Mouse (Mus musculus): ENCODE measurements around the gene Mcpt8. TPM values are rescaled to one million over a fixed set of nuclear protein-coding genes. Genes with fewer than 3 reads are reported as not detected.
"Not testable (repeated sequence)": the region's sequence is repeated elsewhere in the genome, so short reads cannot be mapped to it uniquely, and the experiment has no call there.

Mcpt8 gene
- 4.3 and 7.3 TPM in 2 replicates for polyA plus RNA-seq (2015; fragmentation: Nextera tagmentation; extraction: Ambion mirVana)

DNA sequence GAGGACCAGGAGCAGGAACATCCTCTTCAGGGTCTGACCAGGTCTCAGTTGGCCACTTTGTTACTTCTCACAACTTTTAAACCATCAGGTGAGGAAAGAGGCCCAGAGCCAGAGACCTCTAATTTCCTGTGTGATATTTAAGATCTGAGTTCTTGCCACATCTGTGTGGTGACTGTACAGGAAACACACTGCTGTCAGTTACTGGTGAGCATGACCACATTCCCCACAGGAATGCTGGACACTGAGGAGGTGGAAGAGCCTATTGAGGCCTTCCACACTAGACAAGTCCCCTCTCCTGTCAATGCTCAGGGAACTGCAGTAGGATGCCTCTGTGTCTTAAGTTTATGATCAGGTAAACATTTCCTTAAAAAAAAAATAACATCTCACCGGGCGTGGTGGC, at the start of gene Mcpt8:
Gene Mcpt8 (minus strand): TSS at position 107 of the 400 bp plus-strand sequence.
- Histone ChIP-seq H3K4me2 (ENCODE audit: low read depth, low read length) (no peak within 1 kb of the TSS), H3K9ac (ENCODE audit: low read depth, low read length) (no peak within 1 kb of the TSS), H3K27ac (ENCODE audit: low read length) (no peak within 1 kb of the TSS), H3K36me3 (ENCODE audit: control insufficient read depth, insufficient read depth) (no peaks in the 10 kb centered on the region), H3K4me1 (ENCODE audit: control insufficient read depth, low read depth, low read length) (no peaks in the 10 kb centered on the region), H3K27me3 (ENCODE audit: control insufficient read depth, insufficient read depth, low read depth, low read length) (no peaks in the 10 kb centered on the region), H3K4me3 (ENCODE audit: low read depth, low read length) (no peak within 1 kb of the TSS), H3K9me3 (replicated peaks; ENCODE audit: control insufficient read depth, low read length) (no peaks in the 10 kb centered on the region)
- no peak for ATAC-seq (ENCODE audit: low read depth)
- 92% methylated on average over 2 of the region's 2 CpGs for WGBS (ENCODE audit: insufficient replicate concordance)

GRCm38 (mm10) chr14:56133675-56134074, 48.6 kb upstream of the Mcpt8 start:
- not testable (repeated sequence) for H3K4me3 ChIP-seq (ENCODE audit: low read depth, low read length); H3K36me3 ChIP-seq (ENCODE audit: control insufficient read depth, insufficient read depth); H3K9ac ChIP-seq (ENCODE audit: low read depth, low read length); H3K27me3 ChIP-seq (ENCODE audit: control insufficient read depth, insufficient read depth, low read depth, low read length); H3K4me2 ChIP-seq (ENCODE audit: low read depth, low read length); H3K27ac ChIP-seq (ENCODE audit: low read length); H3K4me1 ChIP-seq (ENCODE audit: control insufficient read depth, low read depth, low read length); ATAC-seq (ENCODE audit: low read depth); H3K9me3 ChIP-seq (replicated peaks; ENCODE audit: control insufficient read depth, low read length)
- 38% methylated on average over 1 of the region's 1 CpGs for WGBS (ENCODE audit: insufficient replicate concordance)

DNA sequence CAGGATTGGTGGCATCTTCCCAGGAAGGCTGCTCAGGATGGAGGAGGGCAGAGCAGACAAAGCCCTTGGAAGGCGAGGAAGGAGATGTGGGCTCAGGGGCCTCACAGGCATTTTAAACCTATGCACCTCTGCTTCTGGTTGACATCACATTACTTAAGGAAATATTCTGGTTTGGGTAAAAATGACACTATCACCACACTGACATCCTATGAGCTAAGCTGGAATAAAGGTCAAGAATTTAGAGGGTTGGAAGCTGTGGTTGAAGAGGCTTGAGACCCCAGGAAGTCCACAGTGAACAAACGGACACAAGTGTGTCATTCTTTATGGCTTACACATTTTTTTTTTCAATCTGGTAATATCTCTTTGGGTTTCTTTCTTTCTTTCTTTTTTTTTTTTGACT, 47.4 kb upstream of the Mcpt8 start, which contains the start of gene Gzmd:
Gene Gzmd (minus strand): TSS at position 101 of the 400 bp plus-strand sequence.
- 59% methylated on average over 2 of the region's 2 CpGs for WGBS (ENCODE audit: insufficient replicate concordance)
- not testable (repeated sequence) for H3K27ac ChIP-seq (ENCODE audit: low read length); ATAC-seq (ENCODE audit: low read depth); H3K36me3 ChIP-seq (ENCODE audit: control insufficient read depth, insufficient read depth); H3K9me3 ChIP-seq (replicated peaks; ENCODE audit: control insufficient read depth, low read length); H3K4me3 ChIP-seq (ENCODE audit: low read depth, low read length); H3K4me1 ChIP-seq (ENCODE audit: control insufficient read depth, low read depth, low read length); H3K9ac ChIP-seq (ENCODE audit: low read depth, low read length); H3K27me3 ChIP-seq (ENCODE audit: control insufficient read depth, insufficient read depth, low read depth, low read length); H3K4me2 ChIP-seq (ENCODE audit: low read depth, low read length)

- no peak for ATAC-seq (ENCODE audit: low read depth)
- Histone ChIP-seq H3K36me3 (ENCODE audit: control insufficient read depth, insufficient read depth) (no peaks in the 10 kb centered on the region), H3K4me1 (ENCODE audit: control insufficient read depth, low read depth, low read length) (no peaks in the 10 kb centered on the region), H3K4me2 (ENCODE audit: low read depth, low read length) (no peak overlapping the region), H3K9ac (ENCODE audit: low read depth, low read length) (no peak overlapping the region), H3K4me3 (ENCODE audit: low read depth, low read length) (no peak overlapping the region), H3K9me3 (replicated peaks; ENCODE audit: control insufficient read depth, low read length) (no peaks in the 10 kb centered on the region), H3K27me3 (ENCODE audit: control insufficient read depth, insufficient read depth, low read depth, low read length) (no peaks in the 10 kb centered on the region), H3K27ac (ENCODE audit: low read length) (no peak overlapping the region)
- WGBS (ENCODE audit: insufficient replicate concordance) = 31% methylated on average over 3 of the region's 3 CpGs
These were observed 43.3 kb upstream of the Mcpt8 start for GRCm38 (mm10) chr14:56128341-56128740.

DNA sequence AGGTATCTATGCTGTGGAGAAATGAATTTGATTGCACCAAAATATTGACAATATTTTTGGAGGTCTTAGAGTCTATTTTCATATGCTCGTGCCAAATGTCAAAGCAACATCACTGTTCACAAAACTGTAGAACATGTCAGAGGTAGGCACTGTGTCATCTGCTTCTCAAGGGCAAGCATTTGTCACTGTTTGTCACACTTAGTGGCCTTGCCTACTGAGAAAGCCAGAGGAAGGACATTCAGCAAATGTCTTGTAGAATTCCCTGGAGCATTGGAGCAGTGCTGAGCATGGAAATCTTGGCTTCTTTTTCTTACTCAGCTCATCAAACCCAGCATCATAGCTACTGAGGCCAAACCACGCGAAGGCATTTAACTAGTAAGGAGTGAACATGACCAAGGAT, 38.4 kb upstream of the Mcpt8 start:
- no peaks in the 10 kb centered on the region for H3K9me3 ChIP-seq (replicated peaks; ENCODE audit: control insufficient read depth, low read length)
- H3K4me2 ChIP-seq (ENCODE audit: low read depth, low read length) = no peak overlapping the region
- H3K27ac ChIP-seq (ENCODE audit: low read length) = no peak overlapping the region
- no peaks in the 10 kb centered on the region for H3K36me3 ChIP-seq (ENCODE audit: control insufficient read depth, insufficient read depth)
- no peaks in the 10 kb centered on the region for H3K27me3 ChIP-seq (ENCODE audit: control insufficient read depth, insufficient read depth, low read depth, low read length)
- H3K4me3 ChIP-seq (ENCODE audit: low read depth, low read length) = no peak overlapping the region
- no peak for ATAC-seq (ENCODE audit: low read depth)
- H3K4me1 ChIP-seq (ENCODE audit: control insufficient read depth, low read depth, low read length) = no peaks in the 10 kb centered on the region
- H3K9ac ChIP-seq (ENCODE audit: low read depth, low read length) = no peak overlapping the region
- 66% methylated on average over 3 of the region's 3 CpGs for WGBS (ENCODE audit: insufficient replicate concordance)

GRCm38 (mm10) chr14:56120525-56120924, 35.5 kb upstream of the Mcpt8 start, which contains the start of gene Gzme:
TSS of gene Gzme (minus strand) at chr14:56120625.
- Histone ChIP-seq H3K9ac (ENCODE audit: low read depth, low read length) (no peak within 1 kb of the TSS), H3K4me1 (ENCODE audit: control insufficient read depth, low read depth, low read length) (no peaks in the 10 kb centered on the region), H3K27me3 (ENCODE audit: control insufficient read depth, insufficient read depth, low read depth, low read length) (no peaks in the 10 kb centered on the region), H3K9me3 (replicated peaks; ENCODE audit: control insufficient read depth, low read length) (no peaks in the 10 kb centered on the region), H3K27ac (ENCODE audit: low read length) (no peak within 1 kb of the TSS), H3K4me3 (ENCODE audit: low read depth, low read length) (no peak within 1 kb of the TSS), H3K4me2 (ENCODE audit: low read depth, low read length) (no peak within 1 kb of the TSS), H3K36me3 (ENCODE audit: control insufficient read depth, insufficient read depth) (no peaks in the 10 kb centered on the region)
- no peak for ATAC-seq (ENCODE audit: low read depth)

DNA sequence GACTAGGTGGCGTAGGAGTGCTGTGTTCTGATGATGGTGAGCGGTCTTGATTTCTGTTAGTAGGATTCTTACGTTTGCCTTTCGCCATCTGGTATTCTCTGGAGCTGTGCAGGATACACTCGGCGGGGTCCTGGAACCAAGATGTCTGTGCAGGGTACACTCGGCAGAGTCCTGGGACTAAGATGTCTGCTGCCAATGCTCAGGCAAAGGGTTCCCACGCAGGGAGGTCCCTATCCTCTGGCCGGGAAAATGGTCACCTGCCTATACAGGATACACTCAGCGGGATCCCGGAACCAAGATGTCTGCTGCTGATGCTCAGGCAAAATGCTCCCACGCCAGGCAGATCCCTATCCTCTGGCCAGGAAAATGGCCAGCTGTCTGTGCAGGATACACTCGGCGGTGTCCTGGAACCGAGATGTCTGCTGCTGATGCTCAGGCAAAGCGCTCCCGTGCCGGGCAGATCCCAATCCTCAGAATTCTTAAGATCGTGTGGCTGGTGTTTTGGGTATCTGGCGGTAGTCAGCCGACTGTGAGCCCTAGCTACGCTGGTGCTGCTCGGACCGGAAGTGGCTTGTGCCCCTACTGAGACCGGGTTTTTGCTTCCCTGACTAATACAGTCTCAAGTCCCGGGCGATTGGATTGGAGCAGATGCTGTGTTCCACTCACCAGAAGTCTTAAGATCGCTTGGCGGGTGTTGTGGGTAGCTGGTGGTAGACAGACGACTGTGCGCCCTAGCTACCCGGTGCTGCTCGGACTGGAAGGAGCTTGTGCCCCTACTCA, 30.6 kb upstream of the Mcpt8 start:
- H3K27me3 ChIP-seq (ENCODE audit: control insufficient read depth, insufficient read depth, low read depth, low read length); H3K4me1 ChIP-seq (ENCODE audit: control insufficient read depth, low read depth, low read length); H3K9ac ChIP-seq (ENCODE audit: low read depth, low read length); H3K4me3 ChIP-seq (ENCODE audit: low read depth, low read length); ATAC-seq (ENCODE audit: low read depth); H3K4me2 ChIP-seq (ENCODE audit: low read depth, low read length); H3K9me3 ChIP-seq (replicated peaks; ENCODE audit: control insufficient read depth, low read length); H3K27ac ChIP-seq (ENCODE audit: low read length); H3K36me3 ChIP-seq (ENCODE audit: control insufficient read depth, insufficient read depth): not testable (repeated sequence)
- WGBS (ENCODE audit: insufficient replicate concordance) = 73% methylated on average over 33 of the region's 33 CpGs

DNA sequence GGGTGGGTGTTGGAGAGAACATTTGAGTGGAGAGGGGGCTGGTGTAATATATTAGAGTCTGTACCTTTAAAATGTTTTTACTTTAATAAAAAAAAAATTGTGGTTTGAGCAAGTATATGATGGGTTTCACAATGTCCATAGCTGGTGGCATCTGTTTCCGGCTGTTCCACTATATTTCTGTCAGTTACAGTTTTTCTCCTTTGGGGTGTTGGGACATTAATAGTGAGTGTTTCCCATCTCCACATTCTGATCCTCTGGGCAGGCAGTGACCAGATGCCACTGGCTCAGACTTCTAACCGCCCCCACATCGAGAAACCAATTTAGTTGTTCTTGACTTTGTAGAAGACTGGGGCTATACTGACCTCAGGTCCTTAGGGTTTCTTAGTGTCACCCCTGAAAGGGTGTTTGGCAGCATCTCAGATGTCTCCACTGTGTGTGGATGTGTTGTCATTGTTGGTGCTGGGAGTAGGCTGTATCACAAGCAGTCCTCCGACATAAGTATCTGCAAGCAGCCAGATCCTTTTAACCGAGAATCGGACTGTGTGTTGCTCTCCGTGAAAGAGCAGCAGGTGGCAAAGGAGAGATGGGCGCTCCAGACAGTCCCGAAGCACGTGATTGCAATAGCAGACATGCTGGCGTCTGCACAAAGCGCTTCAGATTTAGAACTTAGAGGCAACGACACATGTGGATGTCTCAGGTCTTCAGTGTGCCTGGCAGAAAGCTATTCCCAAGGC, 20.5 kb upstream of the Mcpt8 start:
- no peak overlapping the region for H3K9ac ChIP-seq (ENCODE audit: low read depth, low read length)
- no peaks in the 10 kb centered on the region for H3K9me3 ChIP-seq (replicated peaks; ENCODE audit: control insufficient read depth, low read length)
- no peak for ATAC-seq (ENCODE audit: low read depth)
- no peaks in the 10 kb centered on the region for H3K27me3 ChIP-seq (ENCODE audit: control insufficient read depth, insufficient read depth, low read depth, low read length)
- no peaks in the 10 kb centered on the region for H3K36me3 ChIP-seq (ENCODE audit: control insufficient read depth, insufficient read depth)
- WGBS (ENCODE audit: insufficient replicate concordance) = 52% methylated on average over 13 of the region's 13 CpGs
- H3K4me1 ChIP-seq (ENCODE audit: control insufficient read depth, low read depth, low read length) = no peaks in the 10 kb centered on the region
- no peak overlapping the region for H3K4me2 ChIP-seq (ENCODE audit: low read depth, low read length)
- H3K27ac ChIP-seq (ENCODE audit: low read length) = no peak overlapping the region
- H3K4me3 ChIP-seq (ENCODE audit: low read depth, low read length) = no peak overlapping the region

DNA sequence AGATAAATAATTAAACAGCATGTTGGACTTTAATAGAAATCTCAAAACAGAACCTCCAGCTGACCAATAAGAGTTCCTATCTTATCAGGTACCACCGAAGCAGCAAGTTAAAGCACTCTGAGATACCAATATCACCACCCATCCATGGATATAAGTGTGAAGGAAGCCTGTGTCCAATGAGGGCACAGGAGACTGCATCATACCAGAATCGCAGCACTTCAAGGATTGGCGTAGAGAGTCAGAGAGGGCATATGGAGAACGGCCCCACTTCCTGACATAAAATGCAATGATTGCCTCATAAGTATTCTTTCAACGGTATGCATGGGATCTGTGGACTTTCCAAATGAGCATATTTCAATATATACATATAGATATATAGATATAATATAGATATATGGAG, 19.9 kb upstream of the Mcpt8 start:
- WGBS (ENCODE audit: insufficient replicate concordance) = 61% methylated on average over 5 of the region's 5 CpGs
- H3K9me3 ChIP-seq (replicated peaks; ENCODE audit: control insufficient read depth, low read length) = no peaks in the 10 kb centered on the region
- H3K27me3 ChIP-seq (ENCODE audit: control insufficient read depth, insufficient read depth, low read depth, low read length) = no peaks in the 10 kb centered on the region
- ATAC-seq (ENCODE audit: low read depth) = no peak
- no peak overlapping the region for H3K9ac ChIP-seq (ENCODE audit: low read depth, low read length)
- no peak overlapping the region for H3K4me2 ChIP-seq (ENCODE audit: low read depth, low read length)
- H3K27ac ChIP-seq (ENCODE audit: low read length) = no peak overlapping the region
- no peak overlapping the region for H3K4me3 ChIP-seq (ENCODE audit: low read depth, low read length)
- H3K4me1 ChIP-seq (ENCODE audit: control insufficient read depth, low read depth, low read length) = no peaks in the 10 kb centered on the region
- no peaks in the 10 kb centered on the region for H3K36me3 ChIP-seq (ENCODE audit: control insufficient read depth, insufficient read depth)
